Mouse (Mus musculus) ES-Bruce4 (cell line): Measurements from ENCODE around the gene Tgm2. TPM values are rescaled to one million over a fixed set of nuclear protein-coding genes. Genes with fewer than 3 reads are reported as not detected.

ENCODE experiments used
- H3K27ac ChIP-seq: 2 replicates; pipeline ENCODE4 v1.5.1; 2012; ENCODE audit warnings: low read length, inconsistent platforms; ENCODE audit not compliant: insufficient read depth
- H3K27me3 ChIP-seq: 2 replicates; pipeline ENCODE4 v1.6.1; 2012; ENCODE audit warnings: mild to moderate bottlenecking, low read length, inconsistent platforms; ENCODE audit not compliant: control insufficient read depth, poor library complexity, insufficient read depth, severe bottlenecking
- H3K36me3 ChIP-seq: 2 replicates; pipeline ENCODE4 v1.6.1; 2012; ENCODE audit warnings: inconsistent platforms, mild to moderate bottlenecking, low read length, moderate library complexity; ENCODE audit not compliant: control insufficient read depth, poor library complexity, insufficient read depth, severe bottlenecking
- H3K4me1 ChIP-seq: one replicate; pipeline ENCODE4 v1.8.1; 2011; ENCODE audit warnings: low read length; ENCODE audit not compliant: control insufficient read depth, insufficient read depth
- H3K4me3 ChIP-seq: 2 replicates; pipeline ENCODE4 v1.5.1; 2011; ENCODE audit warnings: low read depth, mild to moderate bottlenecking, low read length
- H3K9ac ChIP-seq: 2 replicates; pipeline ENCODE4 v1.6.1; 2012; ENCODE audit warnings: low read depth, mild to moderate bottlenecking, inconsistent platforms; ENCODE audit not compliant: poor library complexity, severe bottlenecking
- H3K9me3 ChIP-seq: replicated peaks from 2 replicates; pipeline ENCODE4 v1.6.1; 2012; ENCODE audit warnings: mild to moderate bottlenecking, low read length, inconsistent platforms; ENCODE audit not compliant: control insufficient read depth, poor library complexity, insufficient read depth, severe bottlenecking
- CTCF ChIP-seq: IDR thresholded peaks from one replicate; pipeline ENCODE4 v1.8.1; 2011; ENCODE audit warnings: low read depth, low read length
- EP300 ChIP-seq: IDR thresholded peaks from 2 replicates; pipeline ENCODE4 v1.6.1; 2011; ENCODE audit warnings: low read depth, low read length; ENCODE audit not compliant: insufficient read depth
- POLR2A ChIP-seq: IDR thresholded peaks from one replicate; pipeline ENCODE4 v1.8.1; 2011; ENCODE audit warnings: low read length; ENCODE audit not compliant: insufficient read depth
- polyA plus RNA-seq: library from polyadenylated mRNA; stranded (reverse); fragments of >200 nt; gene quantifications from 2 replicates; pipeline ENCODE4 v1.2.4, GENCODE M21; 2011; ENCODE audit warnings: low read depth; ENCODE audit not compliant: missing spikeins, insufficient read depth, insufficient read length

Gene Tgm2
- polyA plus RNA-seq, 1 experiment, result 18.4 TPM

DNA sequence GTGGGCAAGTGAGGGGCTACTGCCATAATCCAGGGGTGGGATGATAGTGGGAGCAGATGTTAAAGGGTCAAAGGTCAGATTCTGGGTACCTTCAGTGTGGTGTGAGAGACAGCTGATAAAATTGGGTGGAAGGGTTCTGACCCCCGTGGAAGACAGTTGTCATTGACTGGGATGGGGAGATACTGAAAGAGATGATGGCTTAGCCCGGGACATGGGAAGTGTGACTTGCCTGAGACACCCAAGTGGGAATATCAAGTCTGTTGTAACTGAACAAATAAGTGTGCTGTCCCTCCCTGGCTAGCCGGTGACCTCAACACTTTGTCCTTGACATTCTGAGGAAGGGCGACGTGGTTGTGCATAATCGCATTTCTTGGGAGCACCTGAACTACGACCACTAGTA, 23.5 kb upstream of the Tgm2 start:
- H3K27ac ChIP-seq, result no peak overlapping the region
- TF ChIP-seq POLR2A, result no peak
- no peak for TF ChIP-seq CTCF
- no peak for TF ChIP-seq EP300
- no peaks in the 10 kb centered on the region for H3K27me3 ChIP-seq
- no peaks in the 10 kb centered on the region for H3K9me3 ChIP-seq
- no peak overlapping the region for H3K4me3 ChIP-seq
- H3K4me1 ChIP-seq, result peaks cover 2% of the 10 kb centered on the region
- no peak overlapping the region for H3K9ac ChIP-seq
- no peaks in the 10 kb centered on the region for H3K36me3 ChIP-seq

DNA sequence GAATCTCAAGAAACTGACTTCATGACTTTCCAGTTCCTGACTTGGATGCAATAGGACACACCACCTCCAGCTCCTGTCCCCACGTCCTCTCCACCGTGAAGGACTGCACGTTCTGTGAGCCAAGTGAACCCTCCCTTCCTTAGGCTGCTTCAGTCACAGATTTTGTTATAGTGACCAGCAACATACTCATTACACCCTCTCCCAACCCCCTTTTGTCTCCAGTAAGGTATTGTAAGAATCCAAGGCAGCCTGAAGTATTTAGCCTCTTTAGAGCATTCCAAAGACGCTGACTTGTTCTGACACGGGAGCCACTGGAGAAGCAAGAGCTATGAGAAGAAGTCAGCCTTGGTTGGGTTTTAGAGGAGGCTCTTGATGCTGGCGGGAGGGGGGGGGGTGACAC, 23.1 kb upstream of the Tgm2 start:
- H3K9ac ChIP-seq, result no peak overlapping the region
- H3K4me1 ChIP-seq, result peaks cover 2% of the 10 kb centered on the region
- no peak for TF ChIP-seq CTCF
- no peak for TF ChIP-seq EP300
- TF ChIP-seq POLR2A, result no peak
- no peak overlapping the region for H3K27ac ChIP-seq
- H3K36me3 ChIP-seq, result no peaks in the 10 kb centered on the region
- H3K4me3 ChIP-seq, result no peak overlapping the region
- H3K27me3 ChIP-seq, result no peaks in the 10 kb centered on the region
- no peaks in the 10 kb centered on the region for H3K9me3 ChIP-seq

DNA sequence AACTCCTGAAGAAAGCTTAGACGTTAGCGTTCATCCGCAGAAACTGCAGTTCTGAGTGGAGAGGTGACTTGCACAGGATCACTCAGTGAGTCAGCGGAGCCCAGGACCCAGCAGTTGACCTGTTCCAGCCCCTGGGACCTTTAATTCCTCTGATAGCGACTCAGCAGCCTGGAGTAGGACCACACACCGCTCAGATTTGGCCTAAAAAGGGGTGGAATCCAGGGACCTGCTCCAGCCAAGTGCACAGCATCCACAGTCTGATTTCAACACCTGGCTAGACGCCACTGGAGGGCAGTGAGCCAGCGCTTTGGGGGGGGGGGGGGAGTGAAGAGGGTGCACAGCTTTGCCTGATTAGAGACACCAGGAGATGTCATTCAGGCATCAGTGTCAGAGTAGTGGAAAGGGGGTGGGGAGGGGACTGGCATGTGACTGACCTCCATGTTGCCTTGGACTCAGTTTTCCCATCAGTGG, 22.5 kb upstream of the Tgm2 start:
- TF ChIP-seq CTCF, result no peak
- no peak for TF ChIP-seq EP300
- no peak for TF ChIP-seq POLR2A
- Histone ChIP-seq H3K9me3 (no peaks in the 10 kb centered on the region), H3K36me3 (no peaks in the 10 kb centered on the region), H3K4me1 (peaks cover 2% of the 10 kb centered on the region), H3K9ac (no peak overlapping the region), H3K4me3 (no peak overlapping the region), H3K27me3 (no peaks in the 10 kb centered on the region), H3K27ac (no peak overlapping the region)

DNA sequence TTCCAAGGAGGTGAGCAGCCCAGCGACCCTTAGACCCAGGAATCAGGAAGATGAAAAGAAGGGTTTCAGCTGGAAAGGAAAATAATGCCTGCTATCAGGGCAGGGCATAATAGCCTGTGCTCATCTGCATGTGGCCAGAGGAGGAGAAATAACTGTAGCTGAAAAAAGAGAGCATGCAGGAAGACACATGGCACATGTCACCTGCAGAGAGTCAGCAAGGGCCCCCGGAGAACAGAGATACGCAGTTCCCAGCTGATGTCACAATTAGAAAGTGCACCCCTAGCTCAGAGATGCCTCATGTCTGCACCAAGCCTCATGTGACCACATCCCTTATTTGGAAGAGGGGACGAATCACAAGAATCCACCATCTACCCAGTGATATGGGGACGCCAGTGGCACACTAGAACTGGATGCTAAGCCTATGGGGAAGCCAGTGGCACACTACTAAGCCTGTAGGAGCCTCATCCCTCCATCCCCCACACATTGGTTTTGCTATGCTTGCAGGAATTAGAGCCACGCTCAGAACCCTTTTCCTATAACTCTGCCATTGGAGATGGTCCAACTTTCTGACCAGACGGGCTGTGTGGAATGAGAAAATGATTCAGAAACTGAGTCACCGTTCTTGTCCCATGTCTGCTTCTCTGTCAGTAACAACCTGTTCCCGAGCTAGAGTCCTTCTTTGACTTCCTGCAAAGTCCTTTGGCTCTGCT, 21.4 kb upstream of the Tgm2 start:
- H3K27me3 ChIP-seq, result no peaks in the 10 kb centered on the region

DNA sequence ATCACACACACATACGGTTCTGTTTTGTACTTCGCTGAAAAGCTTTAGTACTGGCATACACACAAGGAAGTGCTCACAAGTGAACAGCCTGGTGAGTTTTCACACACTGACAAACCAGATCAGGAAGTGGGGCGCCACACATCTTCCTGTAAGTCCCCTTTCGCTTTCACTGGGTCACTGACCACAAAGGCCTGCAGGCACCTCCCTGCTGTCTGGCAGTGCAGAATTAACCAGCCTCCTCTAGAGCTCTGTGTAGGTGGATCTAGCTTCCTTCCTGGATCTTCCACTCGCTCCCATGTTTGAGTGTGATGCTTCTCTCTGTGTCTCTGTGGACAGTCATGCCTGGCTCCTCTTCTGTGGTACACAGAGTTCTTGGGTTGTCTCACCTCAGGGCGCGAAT, 20.4 kb upstream of the Tgm2 start:
- no peak overlapping the region for H3K9ac ChIP-seq
- no peak overlapping the region for H3K4me3 ChIP-seq
- no peak overlapping the region for H3K27ac ChIP-seq
- peaks cover 2% of the 10 kb centered on the region for H3K4me1 ChIP-seq
- no peaks in the 10 kb centered on the region for H3K9me3 ChIP-seq
- no peaks in the 10 kb centered on the region for H3K36me3 ChIP-seq
- TF ChIP-seq EP300 (no peak), CTCF (no peak), POLR2A (no peak)
- H3K27me3 ChIP-seq, result no peaks in the 10 kb centered on the region

More for the DNA sequence above, 21.4 kb upstream of the Tgm2 start:
- TF ChIP-seq CTCF (no peak), EP300 (no peak), POLR2A (no peak)
- Histone ChIP-seq H3K9me3 (no peaks in the 10 kb centered on the region), H3K4me1 (peaks cover 2% of the 10 kb centered on the region), H3K27ac (no peak overlapping the region), H3K4me3 (no peak overlapping the region), H3K9ac (no peak overlapping the region), H3K36me3 (no peaks in the 10 kb centered on the region)

DNA sequence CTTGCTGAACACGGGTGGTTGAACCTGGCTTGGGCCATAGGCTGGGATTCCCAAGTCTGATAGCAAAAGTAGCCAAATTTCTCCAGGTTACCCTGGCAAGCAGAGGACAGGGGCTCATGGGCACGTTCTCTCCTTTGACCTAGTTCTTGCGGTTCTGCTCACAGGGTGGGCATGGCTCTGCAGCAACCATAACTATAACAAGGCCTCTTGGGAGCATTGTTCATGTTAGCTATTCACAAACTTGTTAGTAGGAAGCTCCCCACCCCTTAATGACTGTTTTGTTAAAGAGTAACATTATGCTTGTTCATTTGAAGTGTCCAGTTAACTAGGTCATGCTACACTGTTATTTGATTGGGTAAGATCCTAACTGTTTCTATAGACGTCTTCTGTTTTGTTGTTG, 19.5 kb upstream of the Tgm2 start:
- H3K9me3 ChIP-seq, result no peaks in the 10 kb centered on the region
- no peaks in the 10 kb centered on the region for H3K36me3 ChIP-seq
- no peak overlapping the region for H3K4me3 ChIP-seq
- no peak overlapping the region for H3K27ac ChIP-seq
- TF ChIP-seq CTCF, result no peak
- H3K9ac ChIP-seq, result no peak overlapping the region
- no peaks in the 10 kb centered on the region for H3K27me3 ChIP-seq
- H3K4me1 ChIP-seq, result peaks cover 2% of the 10 kb centered on the region
